Mouse (Mus musculus): Measurements from ENCODE around the gene Sntb2.
"Not testable (repeated sequence)": the region's sequence is repeated elsewhere in the genome, so short reads cannot be mapped to it uniquely, and the experiment has no call there.

Gene Sntb2

GRCm38 (mm10) chr8:106974754-106975153 is 39.2 kb downstream of the Sntb2 start:
- DNase-seq, result no peak

DNA sequence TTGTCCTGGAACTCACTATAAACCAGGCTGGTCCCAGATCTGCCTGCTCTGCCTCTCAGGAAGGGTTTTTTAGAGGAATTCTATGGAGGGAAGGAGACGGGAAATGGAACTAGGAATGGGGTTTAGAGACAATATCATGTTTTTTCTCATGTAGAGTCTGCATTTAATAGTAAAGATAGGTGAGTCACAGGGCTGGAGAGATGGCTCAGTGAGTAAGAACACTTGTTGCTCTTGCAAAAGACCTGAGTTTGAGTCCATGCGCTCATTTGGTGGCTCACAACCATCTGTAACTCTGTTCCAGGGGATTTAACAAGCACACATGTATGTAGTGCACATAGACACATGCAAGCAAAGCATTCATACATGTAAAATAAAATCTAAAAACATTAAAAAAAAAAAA is 40.2 kb downstream of the Sntb2 start:
- DNase-seq, result no peak

DNA sequence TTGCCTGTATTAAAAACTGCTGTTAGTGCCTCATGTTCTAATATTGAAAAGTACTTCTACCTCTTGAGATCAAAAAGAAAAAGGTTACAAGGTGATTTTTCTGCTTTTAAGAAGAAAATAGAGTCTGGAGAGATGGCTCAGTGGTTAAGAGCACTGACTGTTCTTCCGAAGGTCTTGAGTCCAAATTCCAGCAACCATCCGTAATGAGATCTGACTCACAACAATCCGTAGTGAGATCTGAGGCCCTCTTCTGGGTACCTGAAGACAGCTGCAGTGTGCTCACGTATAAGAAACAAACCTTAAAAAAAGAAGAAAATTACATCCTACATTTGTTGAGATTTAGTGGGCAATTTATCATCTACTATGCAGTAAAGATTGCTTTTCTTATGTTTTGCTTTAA is 40.9 kb downstream of the Sntb2 start:
- DNase-seq, result no peak

DNA sequence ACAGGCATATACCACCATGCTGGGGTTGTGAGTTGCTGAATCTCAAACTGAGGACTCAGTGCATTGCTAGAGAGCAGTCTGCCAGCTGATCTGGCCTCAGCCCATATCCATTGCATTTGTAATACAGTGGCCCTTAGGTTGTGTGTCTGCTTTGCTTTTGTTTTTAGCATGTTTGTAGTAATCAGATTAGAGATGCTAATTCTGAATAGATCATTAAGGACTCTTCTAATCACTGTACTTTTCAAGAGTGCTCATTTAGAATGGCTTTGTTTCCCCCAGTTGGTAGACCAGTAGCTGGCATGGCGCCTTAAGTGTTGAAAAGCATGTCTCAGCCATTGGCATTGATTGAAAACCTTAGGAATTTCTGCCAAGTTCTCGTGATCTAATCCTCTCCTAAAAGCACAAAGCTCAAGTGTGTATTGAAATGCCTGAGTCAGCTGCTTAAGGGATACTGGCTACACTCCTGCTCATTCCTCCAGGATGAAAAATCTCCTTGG is 43.3 kb downstream of the Sntb2 start:
- DNase-seq, result no peak

GRCm38 (mm10) chr8:106985404-106985821 is 49.9 kb downstream of the Sntb2 start:
- no peak for DNase-seq

- no peak for DNase-seq
Measured at GRCm38 (mm10) chr8:106985951-106986350, 50.4 kb downstream of the Sntb2 start.

- DNase-seq, result no peak
Measured at GRCm38 (mm10) chr8:106987557-106987956, 52.0 kb downstream of the Sntb2 start.

GRCm38 (mm10) chr8:106991393-106991792 is 55.8 kb downstream of the Sntb2 start:
- no peak for DNase-seq

DNA sequence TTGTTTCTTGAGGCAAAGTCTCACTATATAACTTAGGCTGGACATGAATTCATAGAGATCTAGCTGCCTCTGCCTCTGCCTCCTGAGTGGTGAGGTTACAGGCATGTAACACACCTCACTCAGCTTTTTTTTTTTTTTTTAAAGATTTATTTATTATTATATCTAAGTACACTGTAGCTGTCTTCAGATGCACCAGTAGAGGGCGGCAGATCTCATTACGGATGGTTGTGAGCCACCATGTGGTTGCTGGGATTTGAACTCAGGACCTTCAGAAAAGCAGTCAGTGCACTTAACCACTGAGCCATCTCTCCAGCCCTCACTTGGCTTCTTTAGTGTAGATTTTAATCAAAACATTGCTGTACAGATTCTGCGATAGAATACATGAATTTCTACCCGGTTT is 60.8 kb downstream of the Sntb2 start:
- DNase-seq, result not testable (repeated sequence)

DNA sequence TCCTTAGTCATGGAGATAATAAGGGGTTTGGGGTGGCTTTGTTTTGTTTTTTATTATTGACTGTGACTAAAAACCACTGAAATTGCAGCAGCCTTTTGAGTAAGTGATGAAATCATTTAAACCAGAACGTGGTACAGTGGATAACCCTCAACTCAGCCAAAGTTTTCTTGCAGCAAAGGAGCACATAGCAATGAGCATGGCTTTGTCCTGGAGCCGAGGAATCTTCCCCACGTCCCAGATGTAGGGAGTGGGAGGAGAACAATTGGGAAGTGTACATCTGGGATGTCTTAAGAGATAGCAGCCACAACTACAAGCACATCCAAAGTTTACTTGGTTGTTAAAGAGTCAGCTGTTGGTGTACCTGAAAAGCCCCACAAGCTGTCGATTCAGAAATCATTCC is 61.9 kb downstream of the Sntb2 start:
- DNase-seq, result no peak

GRCm38 (mm10) chr8:106999068-106999467 is 63.5 kb downstream of the Sntb2 start:
- peak; percentile 66 for DNase-seq

DNA sequence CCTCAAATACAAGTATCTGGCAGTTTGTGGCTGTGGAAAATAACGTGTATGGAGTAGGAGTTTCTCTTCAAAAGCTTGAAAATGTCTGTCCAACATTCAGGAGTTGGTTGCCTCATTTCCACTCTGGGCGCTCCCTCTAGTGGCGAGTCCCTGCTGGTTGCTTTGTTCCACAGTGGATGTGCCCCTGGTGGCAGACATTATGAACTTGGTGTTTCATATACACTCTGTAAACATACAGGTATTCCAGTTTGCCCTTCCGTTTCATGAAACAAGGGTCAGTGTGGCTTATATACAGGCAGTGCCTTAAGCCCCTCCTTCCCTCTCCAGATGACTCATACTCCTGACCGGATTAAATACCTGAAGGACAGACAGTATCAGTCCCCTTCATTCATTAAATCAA is 67.0 kb downstream of the Sntb2 start:
- DNase-seq, result peak; percentile 96

- no peak for DNase-seq
Measured at GRCm38 (mm10) chr8:107007795-107008194, 72.2 kb downstream of the Sntb2 start.

DNA sequence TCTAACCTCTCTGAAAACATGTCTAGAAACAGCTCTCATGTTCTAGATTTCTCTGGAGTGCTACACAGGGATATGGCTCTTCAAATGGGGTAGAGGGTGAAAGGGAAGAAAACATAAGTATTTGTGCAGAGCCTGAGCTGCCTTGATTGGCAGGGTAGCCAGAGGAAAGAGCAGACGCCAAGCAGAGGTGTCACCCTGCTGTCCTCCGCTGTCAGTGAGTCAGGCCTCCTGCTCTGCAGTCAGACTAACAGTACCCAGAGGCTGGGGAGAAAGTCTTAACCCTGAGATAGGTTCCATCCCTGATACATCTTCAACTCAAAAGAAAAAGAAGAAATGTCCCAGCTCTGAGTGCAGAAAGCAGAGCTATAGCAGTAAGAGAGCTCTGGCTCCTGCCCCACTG is 77.1 kb downstream of the Sntb2 start:
- no peak for DNase-seq

DNA sequence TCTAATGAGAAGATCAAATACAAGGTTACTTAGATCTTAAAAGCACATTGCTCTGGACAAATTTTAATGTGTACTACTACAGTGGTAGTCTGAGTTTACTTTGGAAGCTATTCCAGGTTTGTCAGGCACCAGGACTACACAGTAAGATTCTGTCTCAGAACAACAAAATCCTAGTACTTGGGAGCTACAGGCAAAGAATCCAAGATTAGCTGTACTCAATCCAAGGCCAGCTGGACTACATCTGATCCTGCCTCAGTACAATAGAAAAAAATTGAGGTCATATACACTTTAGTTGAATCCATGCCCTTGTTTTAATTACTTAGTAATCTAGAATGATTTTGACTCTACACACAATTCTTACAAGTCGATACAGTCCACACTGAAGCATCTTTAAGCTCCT is 79.4 kb downstream of the Sntb2 start:
- no peak for DNase-seq

DNA sequence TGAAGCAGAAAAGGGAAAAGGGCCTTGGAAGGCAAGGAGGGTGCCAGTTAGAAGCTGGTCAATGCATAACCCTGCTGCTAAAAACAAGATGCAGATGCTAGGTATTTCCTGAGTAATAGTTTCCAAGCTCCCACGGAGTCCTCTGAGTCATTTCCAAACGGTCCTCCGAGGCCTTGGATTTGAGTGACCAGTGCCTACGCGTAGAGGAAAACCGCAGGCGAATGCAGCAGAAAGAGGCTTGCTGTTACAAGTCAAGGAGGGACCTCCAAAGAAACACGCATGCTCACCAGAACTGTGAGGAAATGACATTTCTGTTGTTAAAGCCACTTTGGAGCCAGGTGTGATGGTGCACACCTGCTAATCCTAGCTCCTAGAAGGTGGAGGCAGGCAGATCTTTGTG is 87.9 kb downstream of the Sntb2 start:
- no peak for DNase-seq

- no peak for DNase-seq
Measured at GRCm38 (mm10) chr8:107029310-107029709, 93.8 kb downstream of the Sntb2 start.

- no peak for DNase-seq
Measured at GRCm38 (mm10) chr8:107030058-107030457, 94.5 kb downstream of the Sntb2 start.

DNA sequence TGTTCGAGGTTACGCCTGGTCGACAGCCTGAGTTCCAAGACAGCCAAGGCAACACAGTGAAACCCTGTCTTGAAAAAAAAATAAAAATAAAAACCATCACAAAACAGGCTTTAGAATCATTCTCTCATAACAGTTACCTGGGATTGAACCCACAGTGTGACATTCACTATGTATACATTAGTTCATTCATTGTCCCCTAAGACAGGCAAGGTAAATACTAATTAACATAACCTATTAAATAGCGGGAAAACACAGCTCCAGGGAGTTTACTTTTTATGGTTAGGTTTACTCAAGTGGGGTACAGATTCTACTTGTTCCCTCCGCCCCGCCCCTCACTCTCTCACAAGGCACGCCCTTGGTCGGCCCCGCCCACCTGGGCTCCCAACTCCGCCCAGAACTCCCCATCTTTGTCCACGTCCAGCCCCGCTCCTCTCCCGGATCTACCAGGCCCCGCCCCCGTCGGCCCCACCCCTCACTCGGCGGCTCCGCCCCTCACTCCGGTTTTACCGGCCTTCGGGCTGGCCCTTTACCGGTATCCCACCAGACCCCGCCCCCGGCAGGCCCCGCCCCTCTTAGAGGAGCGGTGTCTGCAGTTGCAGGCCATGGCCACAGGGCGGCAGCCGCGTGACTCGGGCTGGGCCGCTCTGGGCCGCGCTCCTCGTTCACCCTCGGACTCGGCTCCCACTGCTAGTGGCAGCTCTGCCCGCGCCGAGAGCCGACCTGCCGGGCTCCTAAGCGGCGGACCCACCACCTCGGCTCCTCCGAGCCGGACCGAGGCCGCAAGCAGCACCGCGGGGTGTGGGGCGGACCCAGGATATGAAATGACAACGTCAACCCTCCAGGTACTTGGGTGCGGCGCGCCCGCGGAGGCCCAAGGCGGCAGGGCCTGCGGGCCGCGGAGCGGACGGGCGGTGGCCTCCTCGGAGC is 95.4 kb downstream of the Sntb2 start, which contains the start of gene Vps4a:
Vps4a (plus strand) TSS at position 573 of the 927 bp plus-strand sequence.
- peak; percentile 98 for DNase-seq

- DNase-seq, result no peak
Measured at GRCm38 (mm10) chr8:107031577-107032090, 96.1 kb downstream of the Sntb2 start.

- DNase-seq, result not testable (repeated sequence)
Measured at GRCm38 (mm10) chr8:107033609-107034008, 98.1 kb downstream of the Sntb2 start.

GRCm38 (mm10) chr8:107035641-107036040 is 100.1 kb downstream of the Sntb2 start:
- no peak for DNase-seq

- no peak for DNase-seq
Measured at GRCm38 (mm10) chr8:107036626-107037025, 101.1 kb downstream of the Sntb2 start.

GRCm38 (mm10) chr8:107040632-107041031 is 105.1 kb downstream of the Sntb2 start:
- DNase-seq, result no peak
